Mouse (Mus musculus) erythroblast, embryonic 14.5 days (primary cell): ENCODE measurements around the gene Adap1.

Experiments
- GATA1 ChIP-seq: IDR thresholded peaks from 2 replicates; pipeline ENCODE4 v1.6.1; 2012; ENCODE audit warnings: low read length, inconsistent platforms, mixed read lengths
- TAL1 ChIP-seq: IDR thresholded peaks from 3 replicates; pipeline ENCODE4 v1.6.1; 2012; ENCODE audit warnings: low read length, inconsistent platforms, mixed read lengths

GRCm38 (mm10) chr5:139247767-139248166, 77.7 kb downstream of the Adap1 start:
- no peak for TF ChIP-seq GATA1
- TF ChIP-seq TAL1 = no peak
